ENCODE assay signal across 10 mouse cellular contexts in the genomic region with DNA sequence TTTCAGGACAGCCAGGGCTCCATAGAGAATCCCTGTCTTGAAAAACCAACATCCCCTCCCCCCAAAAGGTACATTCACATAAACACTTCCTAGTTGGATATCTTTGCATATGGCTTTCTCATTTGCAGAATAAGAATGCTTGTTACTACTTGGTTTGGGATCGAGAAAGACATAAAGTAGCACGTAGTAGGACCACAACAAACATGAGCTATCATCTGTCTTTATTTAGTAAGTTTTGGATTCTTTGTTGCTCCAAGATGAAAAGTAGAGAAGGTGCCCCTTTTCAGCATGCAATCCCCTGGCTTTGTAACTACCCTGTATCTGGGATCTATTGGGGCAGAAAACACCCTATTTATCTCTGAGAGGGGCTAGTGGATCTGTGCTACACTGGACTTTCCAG.
"Had no signal": no experiment of that assay in that cellular context is flagged by ENCODE, and none has a peak within 500 bp of the region (broad histone marks: within the 10 kb centered on the region; RNA-seq: fewer than 3 reads in every experiment).

No protein-coding gene starts in this region.

- H3K9me3 ChIP-seq: kidney, embryonic 15.5 days; limb, embryonic 15.5 days; liver, embryonic 13.5 days; midbrain, embryonic 13.5 days had no signal

- H3K27ac ChIP-seq: kidney, embryonic 15.5 days; limb, embryonic 15.5 days; macrophage; midbrain, embryonic 13.5 days; stomach, postnatal 0 days had no signal

- ATAC-seq: midbrain, embryonic 13.5 days had no signal

- DNase-seq: kidney, adult 18-20 months; kidney, postnatal 14 days; liver, embryonic 13.5 days; liver, postnatal 0 days; thymus, postnatal 4 days had no signal

- H3K4me1 ChIP-seq: midbrain, embryonic 13.5 days had no signal

- H3K27me3 ChIP-seq: kidney, embryonic 15.5 days; limb, embryonic 15.5 days; liver, embryonic 13.5 days; midbrain, embryonic 13.5 days had no signal

- H3K9ac ChIP-seq: kidney, embryonic 15.5 days; limb, embryonic 15.5 days; liver, embryonic 13.5 days; liver, postnatal 0 days; midbrain, embryonic 13.5 days had no signal

- H3K4me3 ChIP-seq: kidney, embryonic 15.5 days; limb, embryonic 15.5 days; liver, embryonic 13.5 days; midbrain, embryonic 13.5 days had no signal

- H3K4me2 ChIP-seq: kidney, embryonic 15.5 days; limb, embryonic 15.5 days; liver, embryonic 13.5 days; midbrain, embryonic 13.5 days had no signal

- H3K36me3 ChIP-seq: kidney, embryonic 15.5 days; limb, embryonic 15.5 days; liver, embryonic 13.5 days; midbrain, embryonic 13.5 days had no signal
